Mouse (Mus musculus) C2C12 (cell line): ENCODE results near the gene Rbm33. TPM values are rescaled to one million over a fixed set of nuclear protein-coding genes. Genes with fewer than 3 reads are reported as not detected.

ENCODE experiments used
- H3K27me3 ChIP-seq: one replicate; pipeline ENCODE4 v1.6.1; 2011; ENCODE audit not compliant: control insufficient read depth, insufficient read depth, insufficient read length
- H3K36me3 ChIP-seq: one replicate; pipeline ENCODE4 v1.6.1; 2011; ENCODE audit not compliant: control insufficient read depth, insufficient read depth
- H3K4me3 ChIP-seq: one replicate; pipeline ENCODE4 v1.5.1; 2011; ENCODE audit warnings: mild to moderate bottlenecking, control low read depth; ENCODE audit not compliant: poor library complexity, insufficient read depth, severe bottlenecking
- H3K79me2 ChIP-seq: one replicate; pipeline ENCODE4 v1.6.1; 2011; ENCODE audit not compliant: control insufficient read depth, insufficient read depth
- H3K79me3 ChIP-seq: one replicate; pipeline ENCODE4 v1.6.1; 2011; ENCODE audit warnings: low read depth, control low read depth
- H3ac ChIP-seq: one replicate; pipeline ENCODE3; 2011; ENCODE audit warnings: low read depth; ENCODE audit not compliant: control insufficient read depth, insufficient read length
- CEBPB ChIP-seq: IDR thresholded peaks from one replicate; pipeline ENCODE4 v1.6.1; 2011; ENCODE audit warnings: low read depth, mild to moderate bottlenecking, control low read depth, moderate library complexity
- CTCF ChIP-seq: IDR thresholded peaks from one replicate; pipeline ENCODE4 v1.5.1; 2011; ENCODE audit not compliant: control insufficient read depth, insufficient read depth, insufficient read length
- FOSL1 ChIP-seq: IDR thresholded peaks from one replicate; pipeline ENCODE4 v1.8.0; 2011; ENCODE audit warnings: mild to moderate bottlenecking, low read length; ENCODE audit not compliant: poor library complexity, insufficient read depth, severe bottlenecking
- MAX ChIP-seq: IDR thresholded peaks from one replicate; pipeline ENCODE4 v1.6.1; 2011; ENCODE audit warnings: mild to moderate bottlenecking, control low read depth
- MYOD1 ChIP-seq: IDR thresholded peaks from one replicate; pipeline ENCODE4 v1.6.1; 2011; ENCODE audit warnings: low read depth; ENCODE audit not compliant: control insufficient read depth, insufficient read length
- MYOG ChIP-seq: IDR thresholded peaks from one replicate; pipeline ENCODE4 v1.6.1; 2011; ENCODE audit not compliant: control insufficient read depth, insufficient read length; ENCODE audit errors: extremely low read depth
- USF1 ChIP-seq: IDR thresholded peaks from one replicate; pipeline ENCODE4 v1.6.1; 2011; ENCODE audit warnings: low read depth, mild to moderate bottlenecking, control low read depth, moderate library complexity
- polyA plus RNA-seq: library from polyadenylated mRNA; unstranded; fragments of >200 nt; fragmentation: generic; extraction: Trizol; gene quantifications from one replicate; pipeline ENCODE4 v1.2.1, GENCODE M21; 2012; ENCODE audit warnings: missing spikeins

Rbm33 gene
- polyA plus RNA-seq, 1 experiment: 10.1 TPM

DNA sequence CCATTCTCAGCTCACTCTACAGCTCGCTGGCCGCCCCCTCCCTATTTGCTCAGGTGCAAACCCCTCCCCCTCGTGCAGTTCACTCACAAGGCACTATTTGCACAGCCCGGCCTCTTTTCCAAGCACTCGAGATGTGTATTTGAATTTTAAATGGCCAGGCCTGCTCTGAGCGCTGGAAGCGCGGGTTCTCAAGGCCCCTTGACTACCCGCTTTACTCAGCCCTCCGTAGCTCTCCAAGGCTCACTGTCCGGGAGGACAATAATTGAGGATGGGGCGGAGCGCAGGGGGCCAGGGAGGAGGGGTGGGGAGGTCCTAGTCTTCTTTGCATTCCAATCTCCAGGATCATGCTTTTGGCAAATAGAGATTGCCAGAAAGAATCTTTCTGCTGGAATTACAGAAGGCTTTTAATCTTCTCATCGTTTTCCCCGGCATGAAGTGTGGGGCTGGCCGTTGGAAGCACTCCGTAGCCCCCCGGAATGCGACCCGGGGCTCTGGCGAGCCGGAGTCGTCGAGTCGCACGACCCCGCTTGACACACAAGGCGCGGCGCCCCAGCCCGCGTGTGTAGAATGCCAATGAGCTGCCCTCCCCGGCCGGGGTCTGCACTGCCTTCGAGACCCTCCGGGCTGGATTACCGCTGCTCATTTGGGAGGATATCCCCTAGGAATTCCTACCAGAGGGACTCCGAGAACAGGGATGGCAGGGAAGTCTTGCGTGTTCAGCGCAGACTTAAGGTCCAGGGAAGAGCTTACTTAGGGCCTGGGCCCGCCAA lies 142.7 kb downstream of the Rbm33 start:
- H3K4me3 ChIP-seq: no peak overlapping the region
- no peaks in the 10 kb centered on the region for H3K79me3 ChIP-seq
- no peak overlapping the region for H3ac ChIP-seq
- H3K36me3 ChIP-seq: no peaks in the 10 kb centered on the region
- TF ChIP-seq CTCF (no peak), FOSL1 (no peak), MAX (no peak), CEBPB (no peak)
- no peaks in the 10 kb centered on the region for H3K79me2 ChIP-seq
- peaks cover 84% of the 10 kb centered on the region for H3K27me3 ChIP-seq

DNA sequence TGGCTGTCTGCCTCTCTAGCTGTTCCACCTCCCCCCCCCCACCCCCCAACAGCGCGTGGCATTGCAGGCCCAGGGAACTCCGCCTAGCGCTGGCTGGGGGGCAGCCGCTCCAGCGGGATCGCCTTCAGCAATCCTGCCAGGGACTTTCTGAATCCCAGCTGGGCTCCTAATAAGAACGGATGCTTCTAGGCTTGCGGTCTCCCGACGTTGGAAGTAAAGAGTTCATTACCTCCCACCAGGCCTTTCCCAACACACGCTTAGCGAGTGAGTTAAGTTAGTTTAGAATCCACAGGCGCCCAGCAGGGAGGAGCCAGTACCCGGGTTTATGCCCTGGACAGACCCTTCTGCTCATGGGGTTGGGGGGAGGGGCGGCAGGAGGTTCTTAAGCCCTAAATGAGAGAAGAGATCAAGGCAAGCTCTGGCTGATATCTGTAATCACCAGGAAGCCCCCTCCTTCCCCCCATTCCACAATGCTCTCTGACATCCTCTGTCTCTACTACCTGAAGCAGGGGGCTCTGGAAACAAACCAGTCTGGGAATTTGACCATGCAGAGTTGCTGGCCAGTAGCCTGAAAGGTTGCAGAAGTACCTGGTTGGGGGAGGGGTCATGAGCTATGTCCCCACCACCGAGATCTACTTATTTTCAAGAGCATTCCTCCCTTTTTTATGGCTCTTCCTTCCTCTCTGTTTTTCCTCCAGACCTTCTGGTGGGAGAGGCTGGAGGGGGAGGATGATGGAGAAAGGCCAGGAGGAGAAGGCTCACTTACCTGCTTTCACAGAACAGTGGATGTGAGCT lies 143.8 kb downstream of the Rbm33 start:
- H3K27me3 ChIP-seq: peaks cover 89% of the 10 kb centered on the region
- H3K4me3 ChIP-seq: no peak overlapping the region
- TF ChIP-seq MYOG: no peak
- no peak for TF ChIP-seq MAX
- no peak for TF ChIP-seq FOSL1
- TF ChIP-seq USF1: no peak
- no peak for TF ChIP-seq CEBPB
- no peak for TF ChIP-seq MYOD1
- TF ChIP-seq CTCF: no peak
- H3K36me3 ChIP-seq: no peaks in the 10 kb centered on the region
- no peak overlapping the region for H3ac ChIP-seq
- no peaks in the 10 kb centered on the region for H3K79me3 ChIP-seq
- no peaks in the 10 kb centered on the region for H3K79me2 ChIP-seq

DNA sequence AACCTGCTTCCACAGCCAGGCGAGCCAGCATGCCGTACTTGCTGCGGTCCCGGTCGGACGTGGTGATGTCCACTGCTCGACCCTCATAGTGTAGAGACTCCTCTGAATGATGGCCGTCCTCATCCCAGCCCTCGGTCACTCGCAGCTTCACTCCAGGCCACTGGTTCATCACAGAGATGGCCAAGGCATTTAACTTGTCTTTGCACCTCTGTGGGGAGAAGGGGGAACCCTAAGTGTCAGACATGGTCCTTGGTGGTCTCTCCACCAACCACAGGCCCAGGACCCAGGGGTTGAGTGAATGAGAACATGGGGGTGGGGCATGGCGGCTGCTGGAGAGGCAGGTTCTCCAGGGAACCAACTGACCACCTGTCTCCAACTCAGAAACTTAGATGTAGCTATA lies 144.5 kb downstream of the Rbm33 start:
- H3K36me3 ChIP-seq: no peaks in the 10 kb centered on the region
- TF ChIP-seq CTCF (no peak), FOSL1 (no peak), USF1 (no peak), MAX (no peak), MYOD1 (no peak), MYOG (no peak), CEBPB (no peak)
- no peak overlapping the region for H3ac ChIP-seq
- no peaks in the 10 kb centered on the region for H3K79me3 ChIP-seq
- peaks cover 89% of the 10 kb centered on the region for H3K27me3 ChIP-seq
- H3K79me2 ChIP-seq: no peaks in the 10 kb centered on the region
- H3K4me3 ChIP-seq: no peak overlapping the region

DNA sequence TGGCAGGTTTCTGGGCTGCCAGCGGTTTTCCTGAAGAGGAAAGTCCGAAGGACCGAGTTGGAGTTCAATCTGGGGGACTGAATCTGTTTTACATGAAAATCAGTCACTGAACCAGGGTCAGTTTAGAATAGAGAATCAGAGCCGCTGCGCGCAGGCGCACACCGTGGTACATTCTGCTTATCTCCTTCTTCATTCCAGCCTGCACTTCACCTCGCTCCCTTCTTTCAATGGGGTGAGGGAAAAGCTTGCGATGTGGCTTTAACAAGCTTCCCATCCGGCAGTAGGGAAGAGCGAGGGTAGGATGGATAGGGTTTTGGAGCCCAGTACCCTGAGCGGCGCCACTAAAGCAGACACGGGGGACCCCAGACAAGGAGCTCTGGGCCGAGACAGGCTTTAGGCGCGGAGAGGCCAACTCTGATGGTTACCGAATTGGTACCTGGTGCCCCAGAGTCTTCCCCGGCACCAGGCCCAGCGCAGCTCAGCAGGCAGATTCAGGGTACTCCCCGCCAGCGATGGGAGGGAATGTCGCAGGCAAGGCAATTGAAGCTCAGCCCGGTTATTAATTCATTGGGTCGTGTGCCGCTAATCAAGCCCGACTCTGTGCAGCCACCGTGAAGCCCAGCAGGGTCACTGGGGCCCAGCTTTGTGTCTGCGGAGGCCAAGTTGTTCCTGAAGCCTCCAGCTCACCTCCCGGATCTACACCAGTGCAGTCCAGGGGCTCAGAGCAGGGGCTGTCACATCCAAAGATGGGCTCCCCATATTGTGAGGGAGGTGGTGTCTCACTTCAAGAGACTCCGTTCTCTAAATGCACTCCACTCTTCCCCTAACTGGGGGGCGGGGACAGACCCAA lies 146.0 kb downstream of the Rbm33 start:
- Histone ChIP-seq H3K4me3 (no peak overlapping the region), H3ac (no peak overlapping the region), H3K27me3 (peaks cover 97% of the 10 kb centered on the region), H3K79me3 (no peaks in the 10 kb centered on the region), H3K36me3 (no peaks in the 10 kb centered on the region), H3K79me2 (no peaks in the 10 kb centered on the region)
- TF ChIP-seq CTCF (no peak), CEBPB (no peak), FOSL1 (no peak), MAX (no peak), MYOG (no peak), USF1 (no peak), MYOD1 (no peak)

DNA sequence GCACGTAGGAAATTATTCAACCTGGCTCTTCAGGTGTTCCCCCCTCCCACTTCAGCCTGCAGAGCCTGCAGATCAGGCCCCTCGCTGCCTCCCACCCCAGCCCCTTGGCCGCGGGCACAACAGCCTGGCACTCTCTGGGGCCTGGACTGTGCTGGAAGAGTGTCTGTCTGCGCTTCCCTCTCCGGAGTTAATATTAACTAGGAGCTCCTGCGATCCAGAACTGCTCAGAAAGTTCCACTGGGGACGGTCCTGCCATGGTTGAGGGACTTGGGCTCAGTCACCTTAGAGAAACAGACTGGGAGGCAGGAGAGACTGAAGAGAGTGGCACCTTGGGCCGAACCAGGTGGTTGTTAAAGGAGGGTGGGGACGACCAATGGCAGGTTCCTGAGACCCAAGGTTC lies 146.7 kb downstream of the Rbm33 start:
- Histone ChIP-seq H3K4me3 (no peak overlapping the region), H3K79me2 (no peaks in the 10 kb centered on the region), H3K27me3 (peaks cover 90% of the 10 kb centered on the region), H3K79me3 (no peaks in the 10 kb centered on the region), H3ac (no peak overlapping the region), H3K36me3 (no peaks in the 10 kb centered on the region)
- no peak for TF ChIP-seq MYOG
